Mouse (Mus musculus) frontal cortex, postnatal 14 days (tissue): Measurements from ENCODE around the gene Tmem92.
"Not testable (repeated sequence)": the region's sequence is repeated elsewhere in the genome, so short reads cannot be mapped to it uniquely, and the experiment has no call there.

Experiments used
- DNase-seq, 2 experiments: peaks; one replicate each; pipeline ENCODE4 v3.0.0; 2022; ENCODE audit warnings: low spot score in 2 of 2

Tmem92 gene

GRCm38 (mm10) chr11:94782603-94783002 lies at the start of gene Tmem92:
TSS of gene Tmem92 (minus strand) at chr11:94782703.
- no peak for DNase-seq

- DNase-seq = no peak
Measured at GRCm38 (mm10) chr11:94828966-94829365, 46.5 kb upstream of the Tmem92 start.

- DNase-seq = not testable (repeated sequence)
Measured at GRCm38 (mm10) chr11:94819427-94819826, 36.9 kb upstream of the Tmem92 start.

GRCm38 (mm10) chr11:94818946-94819345 lies 36.4 kb upstream of the Tmem92 start:
- DNase-seq = not testable (repeated sequence)

- DNase-seq = not testable (repeated sequence)
Measured at GRCm38 (mm10) chr11:94811537-94811936, 29.0 kb upstream of the Tmem92 start.

GRCm38 (mm10) chr11:94791700-94792099 lies 9.2 kb upstream of the Tmem92 start:
- DNase-seq = no peak

- peak in 1 of 2 experiments; percentile 49 for DNase-seq
Measured at GRCm38 (mm10) chr11:94785247-94785646, 2.7 kb upstream of the Tmem92 start.

GRCm38 (mm10) chr11:94774887-94775497 lies 7.5 kb downstream of the Tmem92 start:
- DNase-seq = no peak

GRCm38 (mm10) chr11:94773851-94774250 lies 8.7 kb downstream of the Tmem92 start:
- DNase-seq = no peak

GRCm38 (mm10) chr11:94772363-94773055 lies 10.0 kb downstream of the Tmem92 start:
- no peak for DNase-seq

- DNase-seq = no peak
Measured at GRCm38 (mm10) chr11:94767241-94767640, 15.3 kb downstream of the Tmem92 start.

- no peak for DNase-seq
Measured at GRCm38 (mm10) chr11:94762775-94763174, 19.7 kb downstream of the Tmem92 start.

GRCm38 (mm10) chr11:94762281-94762680 lies 20.2 kb downstream of the Tmem92 start:
- DNase-seq = no peak

GRCm38 (mm10) chr11:94760799-94761198 lies 21.7 kb downstream of the Tmem92 start:
- no peak for DNase-seq

- no peak for DNase-seq
Measured at GRCm38 (mm10) chr11:94760364-94760763, 22.1 kb downstream of the Tmem92 start.

GRCm38 (mm10) chr11:94759916-94760315 lies 22.6 kb downstream of the Tmem92 start:
- no peak for DNase-seq

- DNase-seq = no peak
Measured at GRCm38 (mm10) chr11:94752946-94753713, 29.4 kb downstream of the Tmem92 start.

- DNase-seq = no peak
Measured at GRCm38 (mm10) chr11:94741732-94742272, 40.7 kb downstream of the Tmem92 start, which contains the start of gene Cdc34b. TSS of gene Cdc34b (plus strand) at chr11:94741782.

- DNase-seq = no peak
Measured at GRCm38 (mm10) chr11:94735746-94736145, 46.8 kb downstream of the Tmem92 start.

- no peak for DNase-seq
Measured at GRCm38 (mm10) chr11:94732773-94733172, 49.7 kb downstream of the Tmem92 start.

GRCm38 (mm10) chr11:94731229-94731628 lies 51.3 kb downstream of the Tmem92 start:
- no peak for DNase-seq

- peak in 1 of 2 experiments; percentile 67 for DNase-seq
Measured at GRCm38 (mm10) chr11:94730261-94730660, 52.2 kb downstream of the Tmem92 start.
